Mouse (Mus musculus) stomach, postnatal 0 days (tissue): ENCODE data around the gene Iffo2.

ENCODE experiments used
- CTCF ChIP-seq: IDR thresholded peaks from 2 replicates; pipeline ENCODE4 v1.5.1; 2016; ENCODE audit warnings: antibody characterized with exemption, low read depth, mild to moderate bottlenecking, moderate library complexity
- EP300 ChIP-seq: optimal IDR thresholded peaks from 2 replicates; pipeline ENCODE3; 2016; ENCODE audit warnings: antibody characterized with exemption

DNA sequence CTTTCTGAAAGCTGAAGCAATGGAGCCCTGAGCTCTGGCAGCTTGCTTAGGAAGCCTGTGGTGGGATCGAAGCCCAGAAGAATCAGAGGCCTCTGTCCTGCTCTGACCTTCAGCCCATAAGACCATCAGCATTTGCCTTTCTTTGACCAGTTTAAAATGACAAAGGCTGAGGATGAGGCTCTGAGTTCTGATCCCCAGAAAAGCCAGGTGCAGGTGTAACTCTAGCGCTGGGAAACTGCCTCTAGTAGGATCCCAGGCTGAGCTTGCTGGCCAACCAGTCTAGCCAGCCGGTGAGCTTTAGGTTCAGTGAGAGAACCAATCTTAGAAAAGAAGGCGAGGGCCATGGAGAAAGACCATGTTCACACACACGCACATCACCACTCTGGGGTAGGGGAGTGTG lies 42.0 kb upstream of the Iffo2 start:
- TF ChIP-seq CTCF (no peak), EP300 (no peak)
